Mouse (Mus musculus): ENCODE data around the gene Gdpd3.
"Not testable (repeated sequence)": the region's sequence is repeated elsewhere in the genome, so short reads cannot be mapped to it uniquely, and the experiment has no call there.

Gdpd3 gene

DNA sequence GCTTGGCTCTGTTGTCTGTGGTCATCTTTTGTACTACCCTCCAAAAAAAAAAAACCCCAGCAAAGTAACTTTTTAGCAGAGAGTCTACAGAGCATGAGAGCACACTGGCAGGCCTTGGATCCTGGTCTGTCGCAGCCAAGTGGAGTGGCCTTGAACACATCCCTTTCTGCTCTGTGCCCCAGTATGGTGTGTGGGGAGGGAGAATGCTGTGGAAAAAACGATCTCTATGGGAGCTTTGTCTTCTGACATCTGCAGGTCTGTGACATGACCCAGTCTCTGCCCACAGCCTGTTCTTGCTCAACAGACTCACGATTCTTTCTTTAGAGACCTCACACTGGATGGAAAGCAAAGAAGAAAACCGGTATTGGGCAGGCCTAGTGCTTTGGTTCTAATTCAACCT is 5.2 kb upstream of the Gdpd3 start:
- in situ Hi-C loops (cut with MboI) = no loop called here

- in situ Hi-C loops (cut with MboI) = no loop called here
Observed at GRCm38 (mm10) chr7:126761529-126762067, 4.5 kb upstream of the Gdpd3 start.

DNA sequence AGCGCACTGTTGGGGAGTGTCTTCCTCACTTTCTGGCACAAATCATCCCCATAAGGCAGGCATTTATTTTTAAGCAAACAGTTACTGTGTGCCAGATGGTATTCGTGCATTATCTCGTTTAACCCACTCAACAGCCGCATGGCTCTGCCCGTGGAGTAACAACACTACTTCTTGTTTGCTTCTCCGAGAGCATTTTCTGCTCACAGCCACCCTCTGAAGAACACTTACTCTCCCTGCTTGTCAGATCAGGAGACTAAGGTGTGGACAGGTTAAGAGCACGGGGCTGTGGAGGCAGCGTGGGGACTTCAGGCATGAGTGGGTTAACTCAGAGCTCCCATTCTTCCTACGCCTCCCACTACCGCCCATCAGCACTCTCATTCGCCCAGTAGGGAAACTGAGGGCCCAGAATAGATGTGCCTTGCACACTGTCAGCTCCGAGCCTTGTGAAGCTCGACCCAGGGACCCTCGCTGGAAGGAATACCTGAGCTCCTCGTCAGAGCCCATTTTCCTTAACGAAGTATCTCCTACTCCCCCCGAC is 3.6 kb upstream of the Gdpd3 start:
- in situ Hi-C loops (cut with MboI) = no loop called here

- in situ Hi-C loops (cut with MboI) = no loop called here
Observed at GRCm38 (mm10) chr7:126765540-126765939, 594 bp upstream of the Gdpd3 start.

DNA sequence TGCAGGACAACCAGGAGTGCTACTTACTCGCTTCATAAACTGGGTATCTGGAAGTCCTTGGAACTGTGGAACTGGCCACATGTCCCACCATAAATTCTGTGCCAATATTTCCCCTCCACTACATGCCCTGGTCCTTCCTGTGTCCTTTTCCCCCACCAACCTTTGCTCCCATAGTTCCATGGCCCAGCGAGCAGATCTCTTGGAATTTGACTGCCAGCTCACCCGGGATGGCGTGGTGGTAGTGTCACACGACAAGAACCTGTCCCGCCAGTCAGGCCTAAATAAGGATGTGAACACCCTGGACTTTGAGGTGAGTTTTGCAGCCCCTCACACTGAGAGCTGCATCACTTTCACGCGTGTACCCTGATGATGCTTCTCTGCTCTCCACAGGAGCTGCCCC is 867 bp downstream of the Gdpd3 start:
- in situ Hi-C loops (cut with MboI) = no loop called here

DNA sequence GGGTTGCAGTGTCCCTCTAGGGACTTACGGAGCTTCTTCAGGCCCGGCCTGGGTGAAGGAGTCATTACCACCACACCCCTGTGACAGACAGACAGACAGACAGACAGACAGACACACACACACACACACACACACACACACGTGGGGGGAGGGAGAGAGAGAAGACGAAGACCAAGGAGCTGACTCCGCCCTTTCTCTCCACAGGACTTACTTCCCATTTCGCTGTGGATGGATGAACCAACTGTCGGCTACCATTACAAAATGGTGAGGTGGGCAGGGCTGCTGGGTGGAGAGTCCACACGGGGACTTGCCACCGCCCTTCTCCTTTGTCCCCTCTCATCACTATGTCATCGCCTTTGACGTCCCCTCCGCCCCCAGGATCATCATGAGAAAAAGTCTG is 4.7 kb downstream of the Gdpd3 start:
- in situ Hi-C loops (cut with MboI) = no loop called here

- in situ Hi-C loops (cut with MboI) = no loop called here
Observed at GRCm38 (mm10) chr7:126773351-126773750, 7.2 kb downstream of the Gdpd3 start.

DNA sequence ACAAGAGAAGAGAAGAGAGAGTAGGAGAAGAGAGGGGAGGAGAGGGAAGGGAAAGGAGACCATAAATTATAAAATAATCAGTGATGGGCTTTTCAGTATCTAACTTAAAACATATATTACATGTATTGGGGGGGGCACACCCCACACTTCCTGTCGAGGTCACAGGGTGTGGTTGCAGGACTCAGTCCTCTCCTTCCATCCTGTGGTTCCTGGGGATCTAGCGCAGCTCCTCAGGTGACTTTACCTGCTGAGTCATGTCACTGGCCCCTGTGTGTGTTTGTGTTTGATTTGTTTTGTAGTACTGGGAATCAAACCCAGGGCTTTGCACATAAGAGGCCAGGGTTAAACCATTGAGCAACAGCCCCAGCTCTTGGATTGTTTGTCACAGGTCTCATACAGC is 8.3 kb downstream of the Gdpd3 start:
- in situ Hi-C loops (cut with MboI) = no loop called here

- in situ Hi-C loops (cut with MboI) = no loop called here
Observed at GRCm38 (mm10) chr7:126775185-126775977, 9.2 kb downstream of the Gdpd3 start.

DNA sequence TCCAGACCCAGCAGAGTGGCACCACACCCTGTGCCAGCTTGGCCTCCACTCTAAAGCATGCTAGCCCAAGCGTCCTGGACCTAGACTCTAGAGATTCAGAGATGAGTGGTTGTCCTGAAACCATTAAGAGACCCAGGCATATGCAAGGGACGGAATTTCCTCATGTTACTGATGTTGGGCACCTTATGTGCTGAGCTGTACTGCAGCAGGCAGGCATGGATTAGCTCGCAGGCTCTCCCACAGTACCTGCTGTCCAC is 9.8 kb downstream of the Gdpd3 start:
- in situ Hi-C loops (cut with MboI) = no loop called here

DNA sequence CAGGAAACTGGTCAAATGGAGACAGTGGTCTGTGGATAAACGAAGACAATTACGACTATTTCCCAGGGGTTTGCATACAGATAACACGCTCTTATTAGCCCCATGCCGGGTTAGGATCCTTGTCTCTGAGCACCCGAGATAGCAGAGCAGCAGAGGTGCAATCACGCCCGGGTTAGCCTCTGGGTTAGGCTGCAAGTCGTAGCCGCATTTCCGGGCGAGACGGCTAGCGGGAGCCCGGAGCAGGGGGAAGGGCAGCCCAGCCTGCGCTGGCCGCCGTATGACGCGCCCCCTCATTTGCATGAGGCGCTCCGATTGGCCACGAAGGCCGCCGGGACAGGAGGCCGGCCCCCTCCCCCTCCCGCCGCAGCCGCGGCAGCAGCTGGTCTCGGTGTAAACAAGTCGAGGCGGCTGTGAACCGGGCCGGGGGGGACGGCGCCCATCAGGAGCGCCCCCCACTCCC is 10.5 kb downstream of the Gdpd3 start, which contains the start of gene Ypel3:
Ypel3 (plus strand) TSS at position 358 of the 460 bp plus-strand sequence.
- in situ Hi-C loops (cut with MboI) = no loop called here

- in situ Hi-C loops (cut with MboI) = no loop called here
Observed at GRCm38 (mm10) chr7:126777476-126777875, 11.3 kb downstream of the Gdpd3 start.

GRCm38 (mm10) chr7:126778147-126778546 is 12.0 kb downstream of the Gdpd3 start:
- in situ Hi-C loops (cut with MboI) = no loop called here

DNA sequence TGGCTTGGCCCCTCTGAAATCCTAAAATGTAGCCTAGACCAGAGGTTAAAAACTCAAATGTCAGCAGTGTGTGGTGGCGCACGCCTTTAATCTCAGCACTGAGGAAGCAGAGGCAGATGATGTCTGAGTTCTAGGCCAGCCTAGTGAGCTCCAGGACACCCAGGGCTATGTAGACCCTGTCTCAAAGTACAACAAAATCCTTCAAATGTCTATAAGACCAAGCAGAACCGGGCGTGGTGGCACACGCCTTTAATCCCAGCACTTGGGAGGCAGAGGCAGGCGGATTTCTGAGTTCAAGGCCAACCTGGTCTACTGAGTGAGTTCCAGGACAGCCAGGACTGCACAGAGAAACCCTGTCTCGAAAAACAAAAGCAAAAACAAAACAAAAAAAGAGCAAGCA is 13.0 kb downstream of the Gdpd3 start:
- in situ Hi-C loops (cut with MboI) = not testable (repeated sequence)

- in situ Hi-C loops (cut with MboI) = no loop called here
Observed at GRCm38 (mm10) chr7:126779983-126780970, 14.1 kb downstream of the Gdpd3 start.

GRCm38 (mm10) chr7:126780971-126781635 is 15.0 kb downstream of the Gdpd3 start, which contains the start of gene Tbx6:
Gene Tbx6 (plus strand): TSS chr7:126781483.
- in situ Hi-C loops (cut with MboI) = no loop called here

DNA sequence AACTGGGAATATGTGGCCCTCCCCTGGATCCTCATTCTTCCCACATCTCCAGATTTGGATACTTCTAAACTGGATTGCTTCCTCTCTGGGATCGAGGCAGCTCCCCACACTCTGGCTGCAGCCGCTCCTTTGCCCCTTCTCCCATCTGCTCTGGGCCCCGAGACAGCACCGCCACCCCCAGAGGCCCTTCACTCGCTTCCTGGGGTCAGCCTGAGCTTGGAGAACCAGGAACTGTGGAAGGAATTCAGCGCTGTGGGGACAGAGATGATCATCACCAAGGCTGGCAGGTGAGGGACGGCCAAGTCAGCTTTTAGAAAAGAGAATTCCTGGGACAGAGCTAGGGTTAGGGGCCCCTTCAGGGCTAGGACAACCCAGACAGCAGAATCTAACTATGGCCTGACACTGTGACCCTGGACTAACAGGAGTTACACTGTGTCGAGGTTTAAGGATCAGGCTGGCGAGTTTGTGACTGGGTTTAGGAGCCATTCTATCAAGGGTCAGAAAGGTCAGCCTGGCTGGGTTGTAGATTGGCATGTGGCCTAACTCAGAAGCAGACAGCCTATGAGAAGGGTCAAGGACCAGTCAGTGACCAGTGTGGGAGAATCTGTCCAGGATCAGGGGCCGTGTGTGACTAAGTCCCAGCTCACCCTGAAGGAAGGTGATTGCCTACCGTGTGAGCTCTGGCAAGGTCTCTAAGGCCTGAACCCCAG is 15.7 kb downstream of the Gdpd3 start:
- in situ Hi-C loops (cut with MboI) = no loop called here

DNA sequence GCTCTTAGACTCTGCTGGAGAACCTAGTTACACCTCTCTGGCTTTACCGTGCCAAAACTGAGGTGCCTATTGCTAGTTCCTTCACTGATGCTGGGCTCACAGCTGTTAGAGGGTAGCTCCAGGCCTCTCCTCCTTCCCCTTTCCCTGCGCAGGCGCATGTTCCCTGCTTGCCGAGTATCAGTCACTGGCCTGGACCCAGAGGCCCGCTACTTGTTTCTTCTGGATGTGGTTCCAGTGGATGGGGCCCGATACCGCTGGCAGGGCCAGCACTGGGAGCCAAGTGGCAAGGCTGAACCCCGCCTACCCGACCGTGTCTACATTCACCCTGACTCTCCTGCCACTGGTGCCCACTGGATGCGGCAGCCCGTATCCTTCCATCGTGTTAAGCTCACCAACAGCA is 16.6 kb downstream of the Gdpd3 start:
- in situ Hi-C loops (cut with MboI) = no loop called here

DNA sequence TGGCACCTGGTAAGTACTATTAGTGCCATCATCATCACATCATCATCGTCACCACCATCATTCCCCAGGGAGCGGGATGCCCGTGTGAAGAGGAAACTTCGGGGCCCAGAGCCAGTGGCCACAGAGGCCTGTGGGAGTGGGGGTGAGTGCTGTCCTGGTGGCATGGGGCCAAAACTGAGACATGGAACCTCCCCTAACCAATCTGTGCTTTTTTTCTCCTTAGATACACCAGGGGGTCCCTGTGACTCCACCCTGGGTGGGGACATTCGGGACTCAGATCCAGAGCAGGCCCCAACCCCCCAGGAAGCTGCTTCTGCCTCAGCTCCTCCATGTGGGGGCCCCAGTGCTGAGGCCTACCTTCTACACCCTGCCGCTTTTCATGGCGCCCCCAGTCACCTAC is 18.3 kb downstream of the Gdpd3 start:
- in situ Hi-C loops (cut with MboI) = no loop called here

DNA sequence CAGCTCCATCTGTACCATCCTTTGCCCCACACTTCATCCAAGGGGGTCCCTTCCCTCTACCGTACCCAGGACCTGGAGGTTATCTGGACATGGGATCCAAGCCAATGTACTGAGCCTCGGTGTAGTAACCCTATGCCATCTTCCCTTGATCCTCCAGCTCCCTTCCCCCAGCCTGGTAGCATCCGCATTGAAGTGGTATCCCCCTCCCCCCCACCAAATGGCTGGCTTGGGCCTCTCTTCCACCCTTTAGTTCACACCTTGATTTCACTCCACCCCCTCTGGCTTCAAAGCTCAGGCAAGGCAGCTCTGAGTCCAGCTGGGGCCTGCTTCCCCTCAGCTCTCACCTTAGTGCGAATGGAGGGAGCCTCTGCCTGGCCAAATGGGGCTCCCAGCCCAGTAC is 18.9 kb downstream of the Gdpd3 start:
- in situ Hi-C loops (cut with MboI) = no loop called here

DNA sequence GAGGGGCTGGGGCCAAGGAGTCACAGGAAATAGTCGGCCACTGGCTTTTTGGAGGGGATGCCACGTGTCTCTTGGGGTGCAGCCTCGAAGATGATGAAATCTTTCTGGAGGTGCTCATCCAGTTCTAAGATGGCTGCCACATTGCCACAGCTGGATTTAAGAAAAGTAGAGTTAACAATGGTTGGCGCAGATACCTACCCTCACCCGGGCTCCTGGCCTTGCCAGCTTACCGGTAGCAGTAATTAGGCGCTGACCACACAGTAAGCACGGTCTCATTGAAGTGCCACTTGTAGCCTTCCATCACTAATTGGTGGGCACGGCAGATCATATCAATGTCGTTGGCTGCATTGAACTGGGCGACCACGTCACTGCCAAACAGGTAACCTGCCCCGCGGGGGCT is 20.0 kb downstream of the Gdpd3 start:
- in situ Hi-C loops (cut with MboI) = no loop called here
